ENCODE assay signal across 8 mouse cellular contexts in genomic region chr7:29818619-29819254, GRCm38 (mm10). TPM values are rescaled to one million over a fixed set of nuclear protein-coding genes. Genes with fewer than 3 reads are reported as not detected.
DNase-seq lines count a peak whose midpoint lies in the region; ATAC-seq lines count a peak whose summit lies in the region.

No protein-coding gene starts in this region.

- peaks cover 26% of the 10 kb centered on the region for H3K36me3 ChIP-seq in embryonic facial prominence, embryonic 12.5 days
- H3K36me3 ChIP-seq in limb, embryonic 10.5 days = peaks cover 36% of the 10 kb centered on the region
- peaks cover 16% of the 10 kb centered on the region for H3K36me3 ChIP-seq in midbrain, embryonic 12.5 days

- H3K4me1 ChIP-seq in embryonic facial prominence, embryonic 12.5 days = peaks cover 28% of the 10 kb centered on the region
- peaks cover 26% of the 10 kb centered on the region for H3K4me1 ChIP-seq in limb, embryonic 10.5 days
- H3K4me1 ChIP-seq in midbrain, embryonic 12.5 days = peaks cover 29% of the 10 kb centered on the region

- H3K27me3 ChIP-seq in embryonic facial prominence, embryonic 12.5 days = no peaks in the 10 kb centered on the region
- no peaks in the 10 kb centered on the region for H3K27me3 ChIP-seq in limb, embryonic 10.5 days (ENCODE audit: low read depth, poor library complexity, severe bottlenecking)
- H3K27me3 ChIP-seq in midbrain, embryonic 12.5 days = no peaks in the 10 kb centered on the region

- H3K9me3 ChIP-seq in embryonic facial prominence, embryonic 12.5 days = no peaks in the 10 kb centered on the region
- H3K9me3 ChIP-seq in limb, embryonic 10.5 days (replicated peaks) = no peaks in the 10 kb centered on the region
- H3K9me3 ChIP-seq in midbrain, embryonic 12.5 days = no peaks in the 10 kb centered on the region

- whole genome bisulfite sequencing in embryonic facial prominence, embryonic 12.5 days = 5% methylated on average over 12 of the region's 12 CpGs
- 7% methylated on average over 12 of the region's 12 CpGs for WGBS in limb, embryonic 10.5 days
- whole genome bisulfite sequencing in midbrain, embryonic 12.5 days = 4% methylated on average over 12 of the region's 12 CpGs

- ATAC-seq in embryonic facial prominence, embryonic 12.5 days (ENCODE audit: insufficient number of reproducible peaks, insufficient read depth, low FRiP score, low TSS enrichment) = peak; percentile 45; the same call in 1 of the 2 replicates
- peak; percentile 80 for ATAC-seq in midbrain, embryonic 12.5 days (ENCODE audit: low FRiP score, low read depth)

- H3K4me2 ChIP-seq in embryonic facial prominence, embryonic 12.5 days (replicated peaks) = peak overlapping the region; percentile 65
- H3K4me2 ChIP-seq in midbrain, embryonic 12.5 days (replicated peaks) = peak overlapping the region; percentile 75

- H3K27ac ChIP-seq in embryonic facial prominence, embryonic 12.5 days = peak overlapping the region; percentile 30; the same call in 1 of the 2 replicates
- H3K27ac ChIP-seq in limb, embryonic 10.5 days = peak overlapping the region; percentile 67
- H3K27ac ChIP-seq in midbrain, embryonic 12.5 days (replicated peaks) = peak overlapping the region; percentile 61; the same call in 1 of the 2 replicates

- H3K9ac ChIP-seq in embryonic facial prominence, embryonic 12.5 days = peak overlapping the region; percentile 51
- peak overlapping the region; percentile 75 for H3K9ac ChIP-seq in midbrain, embryonic 12.5 days (replicated peaks)

- H3K4me3 ChIP-seq in embryonic facial prominence, embryonic 12.5 days = peak overlapping the region; percentile 45
- peak overlapping the region; percentile 63 for H3K4me3 ChIP-seq in limb, embryonic 10.5 days
- H3K4me3 ChIP-seq in midbrain, embryonic 12.5 days = peak overlapping the region; percentile 66

- peak; percentile 77 for DNase-seq in 3T3-L1 (ENCODE audit: low read depth, low spot score)
- DNase-seq in adrenal gland, postnatal 25 days = peak; percentile 51
- peak; percentile 87 to 92 for DNase-seq in heart, adult 18-20 months
- DNase-seq in kidney, adult 18-20 months = peak; percentile 80
- peak; percentile 53 for DNase-seq in limb, embryonic 10.5 days (ENCODE audit: low spot score)
- DNase-seq in skeletal muscle tissue, adult 2 months (ENCODE audit: low read depth, low spot score) = peak; percentile 53

RNA-seq across cellular contexts. Expression of gene Zfp790, which starts 2.8 kb away (rescaled TPM):
- total RNA-seq in adrenal gland, postnatal 25 days (2021) = 13.7 and 18.7 TPM in 2 replicates
- polyA plus RNA-seq in embryonic facial prominence, embryonic 12.5 days (2016; fragmentation: Nextera tagmentation; extraction: Ambion mirVana) = 17.0 and 20.0 TPM in 2 replicates
- 1 to 10 TPM; 9.1 to 9.8 TPM for total RNA-seq in heart, adult 18-20 months (2021)
- polyA plus RNA-seq in limb, embryonic 10.5 days (2016; fragmentation: Nextera tagmentation; extraction: Ambion mirVana) = 15.2 and 16.7 TPM in 2 replicates
- polyA plus RNA-seq in midbrain, embryonic 12.5 days (2016; fragmentation: Nextera tagmentation; extraction: Ambion mirVana) = 24.0 and 26.3 TPM in 2 replicates

RNA-seq across cellular contexts. Expression of gene Zfp940, which starts 34.7 kb away (rescaled TPM):
- total RNA-seq in adrenal gland, postnatal 25 days (2021) = 0.90 and 1.1 TPM in 2 replicates
- polyA plus RNA-seq in embryonic facial prominence, embryonic 12.5 days (2016; fragmentation: Nextera tagmentation; extraction: Ambion mirVana) = 8.5 and 8.7 TPM in 2 replicates
- under 1 TPM; 0.62 to 0.87 TPM for total RNA-seq in heart, adult 18-20 months (2021)
- 8.5 and 8.7 TPM in 2 replicates for polyA plus RNA-seq in limb, embryonic 10.5 days (2016; fragmentation: Nextera tagmentation; extraction: Ambion mirVana)
- 11.8 and 12.4 TPM in 2 replicates for polyA plus RNA-seq in midbrain, embryonic 12.5 days (2016; fragmentation: Nextera tagmentation; extraction: Ambion mirVana)

RNA-seq across cellular contexts. Expression of gene Zfp30, which starts 34.9 kb away (rescaled TPM):
- 3.4 and 4.4 TPM in 2 replicates for total RNA-seq in adrenal gland, postnatal 25 days (2021)
- 10.8 and 11.1 TPM in 2 replicates for polyA plus RNA-seq in embryonic facial prominence, embryonic 12.5 days (2016; fragmentation: Nextera tagmentation; extraction: Ambion mirVana)
- 1 to 10 TPM; 3.4 to 4.2 TPM for total RNA-seq in heart, adult 18-20 months (2021)
- 5.2 and 7.1 TPM in 2 replicates for polyA plus RNA-seq in limb, embryonic 10.5 days (2016; fragmentation: Nextera tagmentation; extraction: Ambion mirVana)
- 11.5 and 11.8 TPM in 2 replicates for polyA plus RNA-seq in midbrain, embryonic 12.5 days (2016; fragmentation: Nextera tagmentation; extraction: Ambion mirVana)

RNA-seq across cellular contexts. Expression of gene Zfp420, which starts 41.0 kb away (rescaled TPM):
- 5.8 and 6.5 TPM in 2 replicates for total RNA-seq in adrenal gland, postnatal 25 days (2021)
- 10.3 and 11.5 TPM in 2 replicates for polyA plus RNA-seq in embryonic facial prominence, embryonic 12.5 days (2016; fragmentation: Nextera tagmentation; extraction: Ambion mirVana)
- total RNA-seq in heart, adult 18-20 months (2021) = 1 to 10 TPM; 3.3 to 3.9 TPM
- polyA plus RNA-seq in limb, embryonic 10.5 days (2016; fragmentation: Nextera tagmentation; extraction: Ambion mirVana) = 7.2 and 10.6 TPM in 2 replicates
- polyA plus RNA-seq in midbrain, embryonic 12.5 days (2016; fragmentation: Nextera tagmentation; extraction: Ambion mirVana) = 14.2 and 14.4 TPM in 2 replicates

RNA-seq across cellular contexts. Expression of gene Zfp84, which starts 50.4 kb away (rescaled TPM):
- total RNA-seq in adrenal gland, postnatal 25 days (2021) = 16.2 and 18.5 TPM in 2 replicates
- 12.6 and 14.6 TPM in 2 replicates for polyA plus RNA-seq in embryonic facial prominence, embryonic 12.5 days (2016; fragmentation: Nextera tagmentation; extraction: Ambion mirVana)
- total RNA-seq in heart, adult 18-20 months (2021) = 10 to 100 TPM; 10.9 to 11.4 TPM
- 8.7 and 12.4 TPM in 2 replicates for polyA plus RNA-seq in limb, embryonic 10.5 days (2016; fragmentation: Nextera tagmentation; extraction: Ambion mirVana)
- polyA plus RNA-seq in midbrain, embryonic 12.5 days (2016; fragmentation: Nextera tagmentation; extraction: Ambion mirVana) = 18.1 and 18.4 TPM in 2 replicates

Comparison
In these comparisons a context has a peak if more than half of its experiments do, and no peak if none do; other contexts are left out.
1. Peak in every context shown above with its lines: DNase-seq, ATAC-seq, H3K4me3 ChIP-seq and H3K27ac ChIP-seq.